Mouse (Mus musculus) olfactory bulb, adult 2 months (tissue): Measurements from ENCODE around the gene Arhgef3.

ENCODE experiments used
- CTCF ChIP-seq: fragments of 200-500 bp; IDR thresholded peaks from 2 replicates; pipeline ENCODE4 v1.5.1; 2012; ENCODE audit warnings: low read depth, mild to moderate bottlenecking, low read length, moderate library complexity; ENCODE audit not compliant: insufficient read depth
- POLR2A ChIP-seq: fragments of 200-500 bp; IDR thresholded peaks from 2 replicates; pipeline ENCODE4 v1.6.1; 2012; ENCODE audit warnings: mild to moderate bottlenecking, low read depth, low read length, moderate library complexity; ENCODE audit not compliant: insufficient read depth

- TF ChIP-seq CTCF = no peak
- no peak for TF ChIP-seq POLR2A
Observed at GRCm38 (mm10) chr14:27405452-27405851, 290.8 kb downstream of the Arhgef3 start.
